Mouse (Mus musculus): ENCODE results near the gene Gsto2. TPM values are rescaled to one million over a fixed set of nuclear protein-coding genes. Genes with fewer than 3 reads are reported as not detected.

Gene Gsto2
- polyA plus RNA-seq, 1 experiment: 5.7 TPM

DNA sequence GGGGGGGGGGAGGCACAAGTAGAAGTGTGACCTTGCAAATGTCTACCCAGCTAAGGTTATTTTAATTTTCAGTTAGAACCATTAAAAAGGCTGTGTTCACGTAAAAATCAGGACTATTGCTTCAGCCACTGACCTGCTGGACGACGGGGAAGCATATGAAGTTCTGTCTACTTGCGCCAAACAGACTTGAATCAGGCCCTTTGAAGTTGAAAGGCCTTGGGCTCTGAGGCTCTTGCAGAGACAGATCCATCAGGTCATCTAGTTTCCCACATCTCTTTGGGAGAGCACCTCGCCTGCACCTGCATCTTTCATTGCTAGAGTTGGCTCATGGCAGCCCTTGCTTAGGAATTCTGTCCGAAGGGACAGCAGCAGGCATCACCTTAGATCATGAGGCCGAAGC, 48.0 kb downstream of the Gsto2 start:
- H3K27me3 ChIP-seq (ENCODE audit: control insufficient read depth, insufficient read depth, insufficient read length): no peaks in the 10 kb centered on the region
- H3K4me2 ChIP-seq (ENCODE audit: low read depth): no peak overlapping the region
- H3K4me3 ChIP-seq: no peak overlapping the region
- H3ac ChIP-seq (ENCODE audit: control insufficient read depth, insufficient read length): no peak overlapping the region
- peaks cover 92% of the 10 kb centered on the region for H3K79me2 ChIP-seq (ENCODE audit: control insufficient read depth, insufficient read depth)
- peaks cover 26% of the 10 kb centered on the region for H3K36me3 ChIP-seq (ENCODE audit: control insufficient read depth, insufficient read depth)
- TF ChIP-seq CEBPB (IDR thresholded peaks at IDR 0.05; ENCODE audit: insufficient read depth, poor library complexity, severe bottlenecking) (no peak), MYOG (IDR thresholded peaks at IDR 0.05; ENCODE audit: control insufficient read depth in 1 of 3, insufficient read depth in 1 of 3, insufficient read length in 2 of 3, low read depth in 2 of 3) (no peak), MAX (IDR thresholded peaks at IDR 0.05; ENCODE audit: low read depth) (no peak)

DNA sequence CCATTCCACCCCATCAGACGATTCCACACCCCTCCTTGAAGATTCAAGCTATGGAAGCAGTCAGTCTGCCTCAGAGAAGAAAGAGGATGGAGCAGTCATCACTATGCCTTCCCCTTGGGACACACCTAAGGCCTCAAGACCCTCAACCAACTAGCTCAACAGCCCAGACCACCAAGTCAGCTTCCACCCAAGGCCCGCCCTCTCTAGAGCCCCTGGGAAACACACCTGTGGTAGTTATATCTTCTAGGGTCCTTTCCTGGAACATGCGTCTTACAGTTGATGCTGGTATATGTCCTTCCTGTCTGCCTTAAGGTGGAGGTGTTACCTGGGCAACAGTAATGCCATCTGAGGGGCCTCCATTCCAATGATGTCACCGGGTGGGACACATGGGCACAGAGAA, 48.9 kb downstream of the Gsto2 start:
- Histone ChIP-seq H3K36me3 (ENCODE audit: control insufficient read depth, insufficient read depth) (peaks cover 20% of the 10 kb centered on the region), H3K4me3 (no peak overlapping the region), H3K79me2 (ENCODE audit: control insufficient read depth, insufficient read depth) (peaks cover 92% of the 10 kb centered on the region), H3K27me3 (ENCODE audit: control insufficient read depth, insufficient read depth, insufficient read length) (no peaks in the 10 kb centered on the region), H3ac (ENCODE audit: control insufficient read depth, insufficient read length) (no peak overlapping the region), H3K4me2 (ENCODE audit: low read depth) (no peak overlapping the region)
- TF ChIP-seq E2F4 (IDR thresholded peaks at IDR 0.05; ENCODE audit: insufficient read depth): no peak
- no peak for TF ChIP-seq TCF3 (IDR thresholded peaks at IDR 0.05; ENCODE audit: insufficient read length, low read depth)
- TF ChIP-seq SRF (IDR thresholded peaks at IDR 0.05; ENCODE audit: control insufficient read depth, insufficient read length, low read depth): no peak
- TF ChIP-seq USF1 (IDR thresholded peaks at IDR 0.05; ENCODE audit: low read depth): no peak
- no peak for TF ChIP-seq MYOG (IDR thresholded peaks at IDR 0.05; ENCODE audit: control insufficient read depth in 1 of 3, insufficient read depth in 1 of 3, insufficient read length in 2 of 3, low read depth in 2 of 3)
- no peak for TF ChIP-seq MYOD1 (IDR thresholded peaks at IDR 0.05; ENCODE audit: control insufficient read depth in 1 of 3, insufficient read length in 2 of 3, low read depth in 2 of 3)
- no peak for TF ChIP-seq POLR2A (IDR thresholded peaks at IDR 0.05; ENCODE audit: insufficient read length, low read depth)
- TF ChIP-seq MAX (IDR thresholded peaks at IDR 0.05; ENCODE audit: low read depth): no peak
- TF ChIP-seq POLR2AphosphoS2 (IDR thresholded peaks at IDR 0.05; ENCODE audit: insufficient read length, low read depth): no peak
- TF ChIP-seq CEBPB (IDR thresholded peaks at IDR 0.05; ENCODE audit: insufficient read depth, poor library complexity, severe bottlenecking): no peak

DNA sequence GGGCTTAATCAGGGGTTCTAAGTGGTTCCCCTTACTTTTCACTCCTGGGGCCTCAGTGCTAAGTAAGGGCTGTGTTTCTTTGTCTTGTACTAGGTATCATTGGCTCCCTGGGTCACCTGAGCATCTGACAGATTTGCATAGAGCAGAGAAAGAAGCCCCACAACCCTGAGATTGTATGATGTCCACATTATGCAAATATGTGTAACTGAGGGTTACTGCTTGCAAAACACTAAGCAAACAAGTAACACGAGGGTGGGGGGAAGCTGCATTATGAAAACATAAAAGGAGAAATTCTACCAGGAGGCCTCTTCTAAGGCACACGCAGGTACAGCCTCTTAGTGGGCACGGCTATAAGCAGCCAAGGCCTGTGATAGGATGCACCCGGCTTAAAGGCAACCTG, 49.9 kb downstream of the Gsto2 start:
- no peak overlapping the region for H3K4me3 ChIP-seq
- H3K27me3 ChIP-seq (ENCODE audit: control insufficient read depth, insufficient read depth, insufficient read length): no peaks in the 10 kb centered on the region
- no peak for TF ChIP-seq CEBPB (IDR thresholded peaks at IDR 0.05; ENCODE audit: insufficient read depth, poor library complexity, severe bottlenecking)
- no peak for TF ChIP-seq MYOG (IDR thresholded peaks at IDR 0.05; ENCODE audit: control insufficient read depth in 1 of 3, insufficient read depth in 1 of 3, insufficient read length in 2 of 3, low read depth in 2 of 3)
- no peak for TF ChIP-seq TCF3 (IDR thresholded peaks at IDR 0.05; ENCODE audit: insufficient read length, low read depth)
- no peak for TF ChIP-seq USF1 (IDR thresholded peaks at IDR 0.05; ENCODE audit: low read depth)
- no peak for TF ChIP-seq POLR2A (IDR thresholded peaks at IDR 0.05; ENCODE audit: insufficient read length, low read depth)
- TF ChIP-seq REST (IDR thresholded peaks at IDR 0.05; ENCODE audit: insufficient read depth, insufficient read length): no peak
- no peak for TF ChIP-seq POLR2AphosphoS2 (IDR thresholded peaks at IDR 0.05; ENCODE audit: insufficient read length, low read depth)
- no peak for TF ChIP-seq E2F4 (IDR thresholded peaks at IDR 0.05; ENCODE audit: insufficient read depth)
- no peak for TF ChIP-seq MYOD1 (IDR thresholded peaks at IDR 0.05; ENCODE audit: control insufficient read depth in 1 of 3, insufficient read length in 2 of 3, low read depth in 2 of 3)
- no peak for TF ChIP-seq TCF12 (IDR thresholded peaks at IDR 0.05; ENCODE audit: insufficient read depth, poor library complexity, severe bottlenecking)
- TF ChIP-seq SRF (IDR thresholded peaks at IDR 0.05; ENCODE audit: control insufficient read depth, insufficient read length, low read depth): no peak
- no peak for TF ChIP-seq MAX (IDR thresholded peaks at IDR 0.05; ENCODE audit: low read depth)
- H3K36me3 ChIP-seq (ENCODE audit: control insufficient read depth, insufficient read depth): peaks cover 20% of the 10 kb centered on the region
- no peak overlapping the region for H3K4me2 ChIP-seq (ENCODE audit: low read depth)
- H3ac ChIP-seq (ENCODE audit: control insufficient read depth, insufficient read length): no peak overlapping the region
- H3K79me2 ChIP-seq (ENCODE audit: control insufficient read depth, insufficient read depth): peaks cover 85% of the 10 kb centered on the region

GRCm38 (mm10) chr19:47917396-47917795, 52.1 kb downstream of the Gsto2 start:
- Histone ChIP-seq H3ac (ENCODE audit: control insufficient read depth, insufficient read length) (peak overlapping the region; percentile 18), H3K27me3 (ENCODE audit: control insufficient read depth, insufficient read depth, insufficient read length) (no peaks in the 10 kb centered on the region), H3K4me2 (ENCODE audit: low read depth) (peak overlapping the region; percentile 86), H3K4me3 (peak overlapping the region; percentile 96), H3K36me3 (ENCODE audit: control insufficient read depth, insufficient read depth) (peaks cover 9% of the 10 kb centered on the region), H3K79me2 (ENCODE audit: control insufficient read depth, insufficient read depth) (peaks cover 66% of the 10 kb centered on the region)
- TF ChIP-seq TCF3 (IDR thresholded peaks at IDR 0.05; ENCODE audit: insufficient read length, low read depth) (no peak), E2F4 (IDR thresholded peaks at IDR 0.05; ENCODE audit: insufficient read depth) (no peak), MAX (IDR thresholded peaks at IDR 0.05; ENCODE audit: low read depth) (no peak), CEBPB (IDR thresholded peaks at IDR 0.05; ENCODE audit: insufficient read depth, poor library complexity, severe bottlenecking) (no peak), SRF (IDR thresholded peaks at IDR 0.05; ENCODE audit: control insufficient read depth, insufficient read length, low read depth) (no peak), MYOG (IDR thresholded peaks at IDR 0.05; ENCODE audit: control insufficient read depth in 1 of 3, insufficient read depth in 1 of 3, insufficient read length in 2 of 3, low read depth in 2 of 3) (peak in 2 of 3 experiments; percentile 43 to 85), REST (IDR thresholded peaks at IDR 0.05; ENCODE audit: insufficient read depth, insufficient read length) (no peak), USF1 (IDR thresholded peaks at IDR 0.05; ENCODE audit: low read depth) (no peak), TCF12 (IDR thresholded peaks at IDR 0.05; ENCODE audit: insufficient read depth, poor library complexity, severe bottlenecking) (peak; percentile 7), MYOD1 (IDR thresholded peaks at IDR 0.05; ENCODE audit: control insufficient read depth in 1 of 3, insufficient read length in 2 of 3, low read depth in 2 of 3) (peak in 2 of 3 experiments; percentile 29 to 84), POLR2AphosphoS2 (IDR thresholded peaks at IDR 0.05; ENCODE audit: insufficient read length, low read depth) (no peak)

GRCm38 (mm10) chr19:47918016-47918415, 52.7 kb downstream of the Gsto2 start:
- peaks cover 5% of the 10 kb centered on the region for H3K36me3 ChIP-seq (ENCODE audit: control insufficient read depth, insufficient read depth)
- peak overlapping the region; percentile 18 for H3ac ChIP-seq (ENCODE audit: control insufficient read depth, insufficient read length)
- no peak for TF ChIP-seq USF1 (IDR thresholded peaks at IDR 0.05; ENCODE audit: low read depth)
- TF ChIP-seq POLR2AphosphoS2 (IDR thresholded peaks at IDR 0.05; ENCODE audit: insufficient read length, low read depth): no peak
- TF ChIP-seq POLR2A (IDR thresholded peaks at IDR 0.05; ENCODE audit: insufficient read length, low read depth): peak; percentile 44
- H3K4me3 ChIP-seq: peak overlapping the region; percentile 96
- peak overlapping the region; percentile 86 for H3K4me2 ChIP-seq (ENCODE audit: low read depth)
- peaks cover 61% of the 10 kb centered on the region for H3K79me2 ChIP-seq (ENCODE audit: control insufficient read depth, insufficient read depth)
- no peaks in the 10 kb centered on the region for H3K27me3 ChIP-seq (ENCODE audit: control insufficient read depth, insufficient read depth, insufficient read length)

All from myocyte (in vitro differentiated cells).